Mouse (Mus musculus): ENCODE measurements around the gene Npw.

DNA sequence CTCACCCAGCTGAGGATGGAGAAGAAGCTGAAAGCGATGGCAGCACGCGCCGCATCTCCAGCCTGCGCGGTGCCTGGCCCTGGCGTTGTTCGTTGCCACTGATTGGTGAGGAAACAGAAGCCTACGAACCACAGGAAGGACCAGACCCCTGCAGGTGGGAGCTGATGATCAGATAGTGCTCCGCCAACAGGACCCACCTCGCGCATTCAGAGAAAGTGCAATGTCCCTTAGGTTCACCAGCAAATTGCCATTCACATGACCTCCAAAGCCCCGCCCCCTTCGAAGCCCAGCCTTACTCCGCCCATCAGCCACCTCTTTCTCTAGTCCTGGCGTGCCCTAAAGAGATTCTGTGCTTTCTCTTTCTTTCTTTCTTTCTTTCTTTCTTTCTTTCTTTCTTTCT lies 28.3 kb upstream of the Npw start:
- TF ChIP-seq CTCF (IDR thresholded peaks at IDR 0.05; ENCODE audit: borderline replicate concordance, insufficient read depth, low read depth, low read length) (no peak), POLR2A (IDR thresholded peaks at IDR 0.05; ENCODE audit: borderline replicate concordance, insufficient read depth, low read length) (no peak)

Measured in cerebellum, adult 2 months (tissue).